Mouse (Mus musculus): ENCODE data around the gene Zbtb37.
"Not testable (repeated sequence)": the region's sequence is repeated elsewhere in the genome, so short reads cannot be mapped to it uniquely, and the experiment has no call there.

The Zbtb37 gene

GRCm38 (mm10) chr1:161032345-161032744 is 2.3 kb downstream of the Zbtb37 start:
- DNase-seq, result no peak

- no peak for DNase-seq
Measured at GRCm38 (mm10) chr1:161031881-161032280, 2.8 kb downstream of the Zbtb37 start.

GRCm38 (mm10) chr1:161030058-161030457 is 4.6 kb downstream of the Zbtb37 start:
- DNase-seq, result no peak

GRCm38 (mm10) chr1:161028427-161028826 is 6.2 kb downstream of the Zbtb37 start:
- DNase-seq, result not testable (repeated sequence)

GRCm38 (mm10) chr1:161027196-161027595 is 7.5 kb downstream of the Zbtb37 start:
- no peak for DNase-seq

GRCm38 (mm10) chr1:161025410-161026210 is 9.0 kb downstream of the Zbtb37 start:
- peak in 1 of 2 experiments; percentile 30 for DNase-seq

GRCm38 (mm10) chr1:161020051-161020450 is 14.6 kb downstream of the Zbtb37 start:
- DNase-seq, result no peak

- DNase-seq, result no peak
Measured at GRCm38 (mm10) chr1:161016378-161016777, 18.3 kb downstream of the Zbtb37 start.

GRCm38 (mm10) chr1:161010436-161010835 is 24.2 kb downstream of the Zbtb37 start:
- no peak for DNase-seq

- no peak for DNase-seq
Measured at GRCm38 (mm10) chr1:161008038-161008437, 26.6 kb downstream of the Zbtb37 start.

- no peak for DNase-seq
Measured at GRCm38 (mm10) chr1:161006471-161006870, 28.2 kb downstream of the Zbtb37 start.

GRCm38 (mm10) chr1:161005526-161005925 is 29.1 kb downstream of the Zbtb37 start:
- no peak for DNase-seq

- DNase-seq, result no peak
Measured at GRCm38 (mm10) chr1:161004942-161005341, 29.7 kb downstream of the Zbtb37 start.

- no peak for DNase-seq
Measured at GRCm38 (mm10) chr1:160993851-160994250, 40.8 kb downstream of the Zbtb37 start.

- DNase-seq, result no peak
Measured at GRCm38 (mm10) chr1:160989395-160989794, 45.3 kb downstream of the Zbtb37 start.

- DNase-seq, result no peak
Measured at GRCm38 (mm10) chr1:160986881-160987635, 47.6 kb downstream of the Zbtb37 start.

GRCm38 (mm10) chr1:160985477-160985876 is 49.2 kb downstream of the Zbtb37 start:
- no peak for DNase-seq

- not testable (repeated sequence) for DNase-seq
Measured at GRCm38 (mm10) chr1:160984731-160985130, 49.9 kb downstream of the Zbtb37 start.

GRCm38 (mm10) chr1:160982887-160983286 is 51.8 kb downstream of the Zbtb37 start:
- no peak for DNase-seq

- no peak for DNase-seq
Measured at GRCm38 (mm10) chr1:160981337-160981736, 53.3 kb downstream of the Zbtb37 start.

GRCm38 (mm10) chr1:160980537-160981234 is 54.0 kb downstream of the Zbtb37 start:
- no peak for DNase-seq

GRCm38 (mm10) chr1:160980021-160980420 is 54.6 kb downstream of the Zbtb37 start:
- DNase-seq, result no peak

- DNase-seq, result no peak
Measured at GRCm38 (mm10) chr1:160978071-160978735, 56.4 kb downstream of the Zbtb37 start, which contains the start of gene Serpinc1. Gene Serpinc1 (plus strand): TSS chr1:160978585.

All from lung, postnatal 4 days (tissue).